Mouse (Mus musculus) liver, embryonic 13.5 days (tissue): Measurements from ENCODE around the gene Ints5. TPM values are rescaled to one million over a fixed set of nuclear protein-coding genes. Genes with fewer than 3 reads are reported as not detected.
A peak's percentile ranks its signal among the peaks of the same experiment; 100 is the strongest.

Experiments used
- ATAC-seq: fragments of 200-750 bp; cut with Nextera tagmentation; 2 replicates; pipeline ENCODE4 v1.8.0; 2017; ENCODE audit warnings: low read depth, mild to moderate bottlenecking, moderate number of reproducible peaks, moderate library complexity
- DNase-seq: peaks from one replicate; pipeline ENCODE4 v3.0.0; 2022
- H3K27ac ChIP-seq: fragments of 300-500 bp; sonication (generic); 2 replicates; pipeline ENCODE4 v1.5.1; 2015; ENCODE audit warnings: moderate library complexity, mild to moderate bottlenecking, inconsistent platforms
- H3K27me3 ChIP-seq: fragments of 300-500 bp; sonication (generic); 2 replicates; pipeline ENCODE4 v1.6.1; 2015; ENCODE audit warnings: mild to moderate bottlenecking, inconsistent platforms
- H3K36me3 ChIP-seq: fragments of 300-500 bp; sonication (generic); 2 replicates; pipeline ENCODE4 v1.6.1; 2015; ENCODE audit warnings: mild to moderate bottlenecking, inconsistent platforms
- H3K4me1 ChIP-seq: fragments of 300-500 bp; sonication (generic); replicated peaks from 2 replicates; pipeline ENCODE4 v1.6.1; 2015; ENCODE audit warnings: inconsistent platforms
- H3K4me2 ChIP-seq: fragments of 300-500 bp; sonication (generic); 2 replicates; pipeline ENCODE4 v1.6.1; 2015; ENCODE audit warnings: inconsistent platforms, mild to moderate bottlenecking, moderate library complexity
- H3K4me3 ChIP-seq: fragments of 300-500 bp; sonication (generic); replicated peaks from 2 replicates; pipeline ENCODE4 v1.5.1; 2015; ENCODE audit warnings: mild to moderate bottlenecking, inconsistent platforms
- H3K9ac ChIP-seq: fragments of 300-500 bp; sonication (generic); 2 replicates; pipeline ENCODE4 v1.6.1; 2015; ENCODE audit warnings: mild to moderate bottlenecking, inconsistent platforms
- H3K9me3 ChIP-seq: fragments of 300-500 bp; sonication (generic); replicated peaks from 2 replicates; pipeline ENCODE4 v1.6.1; 2016; ENCODE audit warnings: inconsistent platforms
- WGBS: fragments of 180-500 bp; shearing (Covaris S2); methylation state at CpG from one replicate; pipeline ENCODE4 v1.1.7; 2015; ENCODE audit not compliant: insufficient replicate concordance; 5-methylcytosine and 5-hydroxymethylcytosine counted together
- polyA plus RNA-seq: library from polyadenylated mRNA; unstranded; fragments of >200 nt; fragmentation: Nextera tagmentation; extraction: Ambion mirVana; gene quantifications from 2 replicates; pipeline ENCODE4 v1.2.1, GENCODE M21; 2015

Ints5 gene
- polyA plus RNA-seq, 1 experiment from 2014 or later = 26.1 TPM

DNA sequence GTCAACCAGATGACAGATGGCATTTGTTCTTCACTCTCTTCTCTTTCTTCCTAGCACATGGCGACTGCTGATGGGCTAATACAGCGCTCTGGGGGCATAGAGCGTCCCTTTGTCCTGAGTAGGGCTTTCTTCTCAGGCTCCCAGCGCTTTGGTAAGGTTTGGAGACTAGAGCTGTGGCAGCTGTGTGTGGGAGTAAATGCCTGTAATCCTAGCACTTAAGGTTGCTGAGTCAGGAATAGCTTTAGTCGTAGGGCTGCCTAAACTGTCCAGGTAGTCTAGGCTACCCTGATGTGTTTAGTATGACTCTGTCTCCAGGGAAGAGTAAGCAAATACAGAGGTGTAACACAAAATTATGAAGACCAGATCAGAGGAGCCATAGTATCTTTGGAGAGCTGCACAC is 19.0 kb downstream of the Ints5 start:
- Histone ChIP-seq H3K9me3 (no peaks in the 10 kb centered on the region), H3K9ac (no peak overlapping the region), H3K36me3 (peaks cover 99% of the 10 kb centered on the region), H3K27me3 (no peaks in the 10 kb centered on the region), H3K4me1 (no peaks in the 10 kb centered on the region), H3K4me2 (no peak overlapping the region), H3K27ac (no peak overlapping the region), H3K4me3 (no peak overlapping the region)
- DNase-seq (no peak), ATAC-seq (no peak)
- WGBS = 88% methylated on average over 5 of the region's 5 CpGs

DNA sequence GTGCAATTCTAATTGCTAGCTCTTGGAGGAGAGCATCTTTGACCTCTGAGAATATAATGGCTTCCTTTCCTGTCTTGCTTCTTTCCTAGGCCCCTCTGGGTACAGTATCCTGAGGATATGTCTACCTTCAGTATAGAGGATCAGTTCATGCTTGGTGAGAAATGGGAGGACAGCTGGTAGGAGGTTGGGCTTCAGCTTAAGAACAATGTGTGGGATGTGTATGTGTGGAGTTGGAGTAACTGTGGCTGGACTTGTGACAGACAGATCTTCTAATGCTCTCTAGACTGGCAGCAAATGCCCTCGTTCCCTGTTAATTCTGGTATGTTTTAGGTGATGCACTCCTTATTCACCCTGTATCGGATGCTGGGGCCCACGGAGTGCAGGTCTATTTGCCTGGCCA is 21.4 kb downstream of the Ints5 start:
- Histone ChIP-seq H3K4me2 (no peak overlapping the region), H3K36me3 (peaks cover 79% of the 10 kb centered on the region), H3K9me3 (no peaks in the 10 kb centered on the region), H3K4me3 (no peak overlapping the region), H3K27ac (no peak overlapping the region), H3K4me1 (no peaks in the 10 kb centered on the region; the same call in 1 of the 2 replicates), H3K27me3 (no peaks in the 10 kb centered on the region), H3K9ac (no peak overlapping the region)
- WGBS = 77% methylated on average over 3 of the region's 3 CpGs
- no peak for DNase-seq
- no peak for ATAC-seq

DNA sequence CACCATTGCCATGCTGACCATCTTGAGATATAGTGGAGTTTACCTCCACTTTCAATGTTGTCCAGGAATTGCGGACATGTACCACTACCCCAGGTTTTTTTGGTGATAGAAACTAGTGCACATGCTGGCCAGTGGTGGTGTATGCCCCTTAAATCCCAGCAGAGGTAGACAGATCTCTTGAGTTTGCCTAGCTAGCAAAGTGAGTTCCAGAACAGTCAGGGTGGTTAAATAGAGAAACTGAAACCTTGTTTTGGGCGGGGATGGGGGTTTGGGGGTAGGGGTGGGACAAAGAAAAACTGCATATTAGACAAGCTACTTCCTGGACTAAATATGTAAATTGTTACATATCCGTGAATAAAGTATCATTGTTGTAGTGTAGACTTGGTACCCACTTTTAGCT is 26.2 kb downstream of the Ints5 start:
- Histone ChIP-seq H3K9me3 (no peaks in the 10 kb centered on the region), H3K36me3 (peaks cover 40% of the 10 kb centered on the region), H3K27ac (no peak overlapping the region), H3K27me3 (no peaks in the 10 kb centered on the region), H3K9ac (no peak overlapping the region), H3K4me2 (no peak overlapping the region), H3K4me3 (no peak overlapping the region), H3K4me1 (peaks cover 35% of the 10 kb centered on the region)
- ATAC-seq = no peak
- DNase-seq = no peak
- WGBS = 72% methylated on average over 3 of the region's 3 CpGs

DNA sequence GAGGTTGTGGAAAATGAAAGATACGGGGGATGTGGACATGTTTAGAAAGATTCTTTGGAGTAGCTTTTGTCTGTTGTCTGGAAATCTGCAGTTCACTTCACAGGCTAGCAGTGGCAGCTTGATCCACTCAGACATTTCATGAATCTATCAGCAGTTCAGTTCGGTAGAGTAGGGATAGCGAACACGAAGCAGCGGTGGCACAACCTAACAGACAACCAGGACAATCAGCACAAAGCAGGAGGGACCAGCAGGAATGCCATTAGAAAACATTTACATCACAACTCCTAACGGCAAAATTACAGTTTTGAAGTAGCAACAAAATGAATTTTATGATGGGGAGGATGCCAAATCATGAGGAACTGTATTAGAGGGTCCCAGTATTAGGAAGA is 26.9 kb downstream of the Ints5 start:
- H3K9me3 ChIP-seq = no peaks in the 10 kb centered on the region
- H3K4me3 ChIP-seq = peak overlapping the region; percentile 89
- peak overlapping the region; percentile 90 for H3K9ac ChIP-seq
- H3K36me3 ChIP-seq = peaks cover 37% of the 10 kb centered on the region
- no peak for DNase-seq
- peaks cover 39% of the 10 kb centered on the region for H3K4me1 ChIP-seq
- H3K27ac ChIP-seq = peak overlapping the region; percentile 95
- H3K4me2 ChIP-seq = peak overlapping the region; percentile 87
- 61% methylated on average over 6 of the region's 6 CpGs for WGBS
- no peak for ATAC-seq
- no peaks in the 10 kb centered on the region for H3K27me3 ChIP-seq

DNA sequence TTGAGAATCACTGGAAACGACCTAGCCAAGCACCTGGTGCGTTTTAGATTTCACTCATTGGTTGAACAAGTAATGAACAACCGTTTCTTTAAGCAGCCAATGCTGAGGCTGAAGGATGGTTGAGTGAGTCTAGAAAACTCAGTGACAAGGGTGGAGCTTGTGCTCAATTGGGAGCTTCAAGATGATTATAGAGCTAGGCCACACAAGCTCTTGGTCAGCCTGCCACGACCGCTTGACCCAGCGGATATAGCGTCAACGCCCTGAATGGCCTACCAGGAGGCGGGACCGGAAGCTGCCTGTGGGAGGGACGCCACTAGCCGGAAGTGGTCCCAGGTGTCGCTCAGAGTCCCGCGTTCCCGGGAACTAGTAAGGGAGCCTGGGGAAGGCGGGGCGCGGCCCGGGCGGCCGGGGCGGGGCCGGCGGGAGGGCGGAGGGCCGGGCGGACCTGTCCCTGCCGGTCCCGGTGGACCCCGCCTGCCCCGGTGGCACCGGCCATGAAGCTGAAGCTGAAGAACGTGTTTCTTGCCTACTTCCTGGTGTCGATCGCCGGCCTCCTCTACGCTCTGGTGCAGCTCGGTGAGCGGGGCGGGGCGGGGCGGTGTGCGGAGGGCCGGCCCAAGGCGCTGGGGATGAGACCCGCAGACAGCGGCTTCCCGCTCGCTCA is 27.4 kb downstream of the Ints5 start, which contains the start of gene B3gat3:
Gene B3gat3, plus strand, starts transcription at position 302 of the 664 bp plus-strand sequence.
- Histone ChIP-seq H3K4me1 (peaks cover 39% of the 10 kb centered on the region), H3K27ac (peak within 1 kb of the TSS; percentile 95), H3K4me3 (peak within 1 kb of the TSS; percentile 89), H3K4me2 (peak within 1 kb of the TSS; percentile 87), H3K9ac (peak within 1 kb of the TSS; percentile 90), H3K36me3 (peaks cover 34% of the 10 kb centered on the region), H3K27me3 (no peaks in the 10 kb centered on the region), H3K9me3 (no peaks in the 10 kb centered on the region)
- DNase-seq (peak; percentile 88), ATAC-seq (peak; percentile 96)
- 2% methylated on average over 50 of the region's 50 CpGs for WGBS

DNA sequence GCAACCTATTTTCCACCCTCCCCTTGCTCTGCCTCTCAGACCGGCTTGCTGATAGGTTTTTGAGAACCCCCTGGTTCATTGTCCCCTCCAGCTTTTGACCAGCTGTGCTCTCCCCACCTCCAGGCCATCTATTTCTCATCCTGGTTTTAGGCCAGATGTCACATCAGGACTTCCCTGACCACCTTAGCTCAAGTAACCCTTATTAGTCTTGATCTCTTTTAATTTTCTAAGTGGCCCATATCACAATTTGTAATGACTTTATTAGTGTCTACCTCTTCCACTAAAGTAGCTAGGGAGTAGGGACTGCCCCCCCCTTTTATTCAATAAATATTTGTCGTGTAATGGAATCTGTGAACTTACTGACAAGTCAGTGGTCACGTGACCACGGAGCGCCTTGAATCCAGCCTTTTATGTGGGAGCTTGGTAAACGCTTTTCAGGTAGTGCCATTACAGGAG is 28.1 kb downstream of the Ints5 start:
- no peak for ATAC-seq
- H3K27me3 ChIP-seq = no peaks in the 10 kb centered on the region
- no peak for DNase-seq
- peaks cover 34% of the 10 kb centered on the region for H3K36me3 ChIP-seq
- peak overlapping the region; percentile 89 for H3K4me3 ChIP-seq
- H3K9ac ChIP-seq = peak overlapping the region; percentile 90
- WGBS = under 1% methylated on average over 6 of the region's 6 CpGs
- H3K27ac ChIP-seq = peak overlapping the region; percentile 95
- peaks cover 41% of the 10 kb centered on the region for H3K4me1 ChIP-seq
- no peaks in the 10 kb centered on the region for H3K9me3 ChIP-seq
- peak overlapping the region; percentile 87 for H3K4me2 ChIP-seq

DNA sequence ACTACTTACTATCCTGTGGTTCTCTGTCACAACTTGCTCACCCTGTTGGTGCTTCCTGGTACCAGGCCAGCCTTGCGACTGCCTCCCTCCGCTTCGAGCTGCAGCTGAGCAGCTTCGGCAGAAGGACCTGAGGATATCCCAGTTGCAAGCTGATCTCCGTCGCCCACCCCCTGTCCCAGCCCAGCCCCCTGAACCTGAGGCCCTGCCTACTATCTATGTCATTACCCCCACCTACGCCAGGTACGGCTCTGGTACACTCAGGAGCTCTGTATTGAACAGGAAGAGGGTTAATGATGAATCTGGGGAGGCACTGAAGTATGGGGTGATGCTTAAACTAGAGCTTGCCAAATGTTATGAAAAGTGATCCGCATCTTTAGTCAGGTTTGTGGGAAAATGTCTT is 28.9 kb downstream of the Ints5 start:
- Histone ChIP-seq H3K9me3 (no peaks in the 10 kb centered on the region), H3K36me3 (peaks cover 35% of the 10 kb centered on the region), H3K4me2 (peak overlapping the region; percentile 87), H3K9ac (peak overlapping the region; percentile 90), H3K4me3 (peak overlapping the region; percentile 89), H3K27ac (peak overlapping the region; percentile 95), H3K4me1 (peaks cover 50% of the 10 kb centered on the region), H3K27me3 (no peaks in the 10 kb centered on the region)
- ATAC-seq (no peak), DNase-seq (no peak)
- WGBS = 74% methylated on average over 9 of the region's 9 CpGs

DNA sequence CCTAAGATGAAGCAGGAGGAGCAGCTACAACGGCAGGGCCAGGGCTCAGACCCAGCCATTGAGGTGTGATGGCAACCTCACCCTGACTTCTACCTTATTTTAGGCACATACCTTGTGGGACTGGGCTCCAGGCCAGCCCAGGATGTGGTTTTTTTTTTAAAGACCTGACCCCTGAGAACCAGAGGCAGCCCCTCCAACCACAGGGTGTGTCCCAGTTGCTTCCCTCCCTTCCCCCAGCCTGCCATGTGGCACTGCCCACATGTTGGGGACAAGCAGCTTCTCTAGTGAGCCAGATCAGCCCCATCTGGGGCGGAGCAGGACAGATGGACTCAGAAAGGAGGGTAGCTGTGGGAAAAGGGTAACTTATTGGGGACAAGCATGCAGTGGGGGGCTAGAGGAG is 34.0 kb downstream of the Ints5 start:
- H3K9ac ChIP-seq = peak overlapping the region; percentile 81
- H3K9me3 ChIP-seq = no peaks in the 10 kb centered on the region
- H3K27me3 ChIP-seq = no peaks in the 10 kb centered on the region
- H3K27ac ChIP-seq = peak overlapping the region; percentile 90
- no peak overlapping the region for H3K4me2 ChIP-seq
- H3K36me3 ChIP-seq = peaks cover 50% of the 10 kb centered on the region
- DNase-seq (no peak), ATAC-seq (no peak)
- WGBS = 48% methylated on average over 2 of the region's 2 CpGs
- H3K4me3 ChIP-seq = no peak overlapping the region
- H3K4me1 ChIP-seq = peaks cover 74% of the 10 kb centered on the region

DNA sequence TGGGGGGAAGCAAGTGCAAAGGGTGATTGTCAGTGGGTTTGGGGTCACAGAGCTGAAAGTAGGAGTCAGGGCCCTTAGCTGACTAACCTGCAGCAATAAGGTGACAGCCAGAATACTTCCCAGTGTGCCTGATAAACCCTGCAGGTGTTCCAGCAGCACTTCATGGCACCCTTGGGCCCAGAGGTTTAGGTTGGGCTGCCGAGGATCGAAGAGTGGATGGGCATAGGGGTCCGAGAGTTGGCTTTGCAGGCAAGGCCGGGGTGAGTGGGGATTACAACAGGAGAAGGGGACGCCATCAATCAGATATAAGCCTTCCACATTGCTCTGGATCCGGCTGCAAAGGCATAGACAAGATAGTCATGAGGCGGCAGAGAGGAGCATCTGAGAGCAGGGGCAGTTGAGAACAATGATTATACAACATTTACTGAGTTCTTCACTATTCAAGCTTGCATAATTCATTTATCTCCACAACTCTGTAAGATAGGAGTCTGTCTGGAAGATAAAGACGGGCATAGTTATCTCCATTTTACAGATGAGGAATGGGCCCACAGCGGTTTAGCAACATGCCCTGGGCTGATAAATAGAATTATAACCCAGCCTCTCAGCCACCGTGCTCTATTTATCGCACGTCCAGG is 35.2 kb downstream of the Ints5 start:
- H3K4me3 ChIP-seq = peak overlapping the region; percentile 79; the same call in 1 of the 2 replicates
- H3K36me3 ChIP-seq = peaks cover 52% of the 10 kb centered on the region
- H3K27me3 ChIP-seq = no peaks in the 10 kb centered on the region
- peak; percentile 47 for ATAC-seq
- DNase-seq = peak; percentile 47
- peak overlapping the region; percentile 81 for H3K9ac ChIP-seq
- H3K4me1 ChIP-seq = peaks cover 64% of the 10 kb centered on the region
- WGBS = 28% methylated on average over 12 of the region's 12 CpGs
- H3K27ac ChIP-seq = peak overlapping the region; percentile 90
- peak overlapping the region; percentile 85 for H3K4me2 ChIP-seq
- no peaks in the 10 kb centered on the region for H3K9me3 ChIP-seq

DNA sequence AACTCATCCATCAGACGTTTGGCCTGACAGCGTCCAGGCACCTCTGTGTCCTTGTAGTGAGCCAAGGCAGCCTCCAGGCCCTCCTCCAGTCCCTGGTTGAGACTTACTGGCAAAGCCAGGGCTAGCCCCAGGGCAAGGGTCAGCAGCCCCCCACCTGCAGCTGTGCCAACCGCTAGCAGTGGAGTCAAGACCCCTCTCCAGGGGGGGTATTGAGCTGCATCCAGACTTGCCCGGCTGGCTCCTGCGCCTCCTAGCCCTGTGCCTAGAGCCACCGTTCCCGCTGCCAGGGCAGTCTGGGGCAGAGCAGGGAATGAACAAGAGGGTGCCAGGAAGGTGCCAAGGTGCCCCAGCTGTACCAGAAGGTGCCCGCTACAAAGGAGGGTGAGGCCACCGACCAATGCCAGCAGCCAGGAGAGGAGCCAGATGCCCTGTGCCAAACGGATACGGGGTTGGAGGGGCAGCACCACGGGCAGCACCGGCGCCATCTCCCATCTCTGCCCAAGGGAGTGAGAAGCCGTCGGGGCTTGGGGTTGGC is 36.0 kb downstream of the Ints5 start:
- H3K4me1 ChIP-seq = peaks cover 56% of the 10 kb centered on the region
- H3K9me3 ChIP-seq = no peaks in the 10 kb centered on the region
- ATAC-seq (peak; percentile 4), DNase-seq (no peak)
- peak overlapping the region; percentile 81 for H3K9ac ChIP-seq
- peak overlapping the region; percentile 85 for H3K4me2 ChIP-seq
- H3K27ac ChIP-seq = peak overlapping the region; percentile 90
- peak overlapping the region; percentile 79 for H3K4me3 ChIP-seq
- no peaks in the 10 kb centered on the region for H3K27me3 ChIP-seq
- 33% methylated on average over 16 of the region's 16 CpGs for WGBS
- H3K36me3 ChIP-seq = peaks cover 55% of the 10 kb centered on the region

DNA sequence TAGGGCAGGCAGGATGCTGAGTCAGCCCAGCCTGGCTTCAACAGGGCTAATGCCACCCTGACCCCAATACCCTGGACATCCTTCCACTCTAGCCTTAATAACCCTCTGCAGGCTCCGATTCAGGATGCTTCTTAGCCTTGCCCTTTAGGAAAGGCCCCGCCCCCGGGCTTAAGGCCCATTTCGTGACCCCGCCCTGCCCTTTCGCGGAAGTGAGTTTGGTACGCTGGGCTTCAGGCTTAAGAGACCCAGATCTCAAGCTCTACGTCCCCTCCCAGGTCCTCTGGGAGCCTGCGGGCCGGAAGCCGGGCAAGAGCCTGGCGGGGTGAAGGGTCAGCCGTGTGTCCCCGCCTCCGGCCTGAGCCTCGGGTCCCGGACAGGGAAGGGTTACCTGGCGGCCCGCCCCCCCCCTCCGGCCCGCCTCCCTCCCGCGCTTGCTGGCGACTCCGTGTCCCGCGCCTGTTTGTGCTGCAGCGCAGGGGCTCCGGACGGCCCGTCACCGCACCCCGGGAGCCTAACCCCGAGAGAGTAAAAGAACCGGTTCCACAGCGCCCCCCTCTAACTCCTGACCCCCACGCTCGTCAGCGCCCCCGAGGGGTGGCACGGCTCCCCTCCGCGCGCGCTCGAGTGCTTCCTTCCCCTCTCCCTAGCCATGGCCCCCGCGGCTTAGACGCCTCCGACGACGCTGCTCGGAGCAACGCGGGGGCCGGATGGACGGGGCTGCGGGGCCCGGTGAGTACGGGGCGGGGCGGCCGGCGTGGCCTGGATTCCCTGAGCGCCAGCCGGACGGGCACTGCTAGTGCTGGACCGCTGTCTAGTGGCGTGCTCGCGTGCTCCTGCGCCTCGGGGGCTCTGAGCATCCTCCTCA is 36.7 kb downstream of the Ints5 start, which contains the start of the genes Rom1 and Eml3:
Gene Rom1, minus strand, starts transcription at position 133 of the 865 bp plus-strand sequence.
Gene Eml3, plus strand, starts transcription at position 329 of the 865 bp plus-strand sequence.
- Histone ChIP-seq H3K9ac (peak within 1 kb of the TSS; percentile 81), H3K9me3 (no peaks in the 10 kb centered on the region), H3K27me3 (no peaks in the 10 kb centered on the region), H3K36me3 (peaks cover 59% of the 10 kb centered on the region), H3K4me3 (peak within 1 kb of the TSS; percentile 79), H3K27ac (peak within 1 kb of the TSS; percentile 90), H3K4me2 (peak within 1 kb of the TSS; percentile 85), H3K4me1 (peaks cover 51% of the 10 kb centered on the region)
- under 1% methylated on average over 70 of the region's 74 CpGs for WGBS
- ATAC-seq (peak; percentile 78), DNase-seq (peak; percentile 80)
